Mouse (Mus musculus): ENCODE data around the gene Slc25a23. TPM values are rescaled to one million over a fixed set of nuclear protein-coding genes. Genes with fewer than 3 reads are reported as not detected.

Gene Slc25a23
- 8.5 and 9.0 TPM in 2 replicates for polyA plus RNA-seq (2015; fragmentation: Nextera tagmentation; extraction: Ambion mirVana)

GRCm38 (mm10) chr17:57059486-57059977 lies at the start of gene Slc25a23:
Gene Slc25a23, minus strand, starts transcription at chr17:57059863.

GRCm38 (mm10) chr17:57105181-57106034 lies 45.7 kb upstream of the Slc25a23 start, which contains the start of gene Tnfsf9:
Gene Tnfsf9, plus strand, starts transcription at chr17:57105325.

GRCm38 (mm10) chr17:57087049-57087832 lies 27.6 kb upstream of the Slc25a23 start, which contains the start of gene Tubb4a:
Gene Tubb4a, minus strand, starts transcription at chr17:57087782.

DNA sequence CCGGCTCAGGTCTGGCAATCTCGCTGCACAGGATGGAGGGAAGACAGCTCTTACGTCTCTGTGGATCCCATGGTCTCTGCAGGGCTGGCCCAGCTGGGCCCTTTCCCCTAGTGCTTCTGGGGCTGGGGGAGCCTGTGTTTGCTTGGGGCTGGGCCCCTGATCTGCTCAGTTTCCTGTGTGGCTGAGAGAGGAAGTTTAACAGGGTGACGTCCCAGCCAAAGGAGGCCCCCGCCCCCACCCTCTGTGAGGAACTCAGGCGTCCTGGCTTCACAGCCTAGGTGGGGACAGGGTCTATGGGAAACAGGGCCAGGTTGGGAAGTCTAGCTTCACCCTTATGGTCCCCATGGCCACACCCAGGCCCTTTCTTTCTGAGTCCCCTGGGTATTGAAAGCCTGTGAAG lies 18.7 kb upstream of the Slc25a23 start, which contains the start of gene Dennd1c:
Dennd1c (minus strand) TSS at position 179 of the 400 bp plus-strand sequence.

GRCm38 (mm10) chr17:57058891-57059485 lies 675 bp downstream of the Slc25a23 start, which contains the start of gene Crb3:
Gene Crb3, plus strand, starts transcription at chr17:57059105.

GRCm38 (mm10) chr17:57041554-57041953 lies 18.1 kb downstream of the Slc25a23 start, which contains the start of gene Slc25a41:
Gene Slc25a41, minus strand, starts transcription at chr17:57041654.

GRCm38 (mm10) chr17:57030931-57031660 lies 28.6 kb downstream of the Slc25a23 start, which contains the start of gene Khsrp:
Gene Khsrp, minus strand, starts transcription at chr17:57031522.

GRCm38 (mm10) chr17:57011236-57012141 lies 48.2 kb downstream of the Slc25a23 start, which contains the start of the genes Gtf2f1 and Gm17949:
Gene Gtf2f1, minus strand, starts transcription at chr17:57011288.
Gene Gm17949, plus strand, starts transcription at chr17:57011469.

DNA sequence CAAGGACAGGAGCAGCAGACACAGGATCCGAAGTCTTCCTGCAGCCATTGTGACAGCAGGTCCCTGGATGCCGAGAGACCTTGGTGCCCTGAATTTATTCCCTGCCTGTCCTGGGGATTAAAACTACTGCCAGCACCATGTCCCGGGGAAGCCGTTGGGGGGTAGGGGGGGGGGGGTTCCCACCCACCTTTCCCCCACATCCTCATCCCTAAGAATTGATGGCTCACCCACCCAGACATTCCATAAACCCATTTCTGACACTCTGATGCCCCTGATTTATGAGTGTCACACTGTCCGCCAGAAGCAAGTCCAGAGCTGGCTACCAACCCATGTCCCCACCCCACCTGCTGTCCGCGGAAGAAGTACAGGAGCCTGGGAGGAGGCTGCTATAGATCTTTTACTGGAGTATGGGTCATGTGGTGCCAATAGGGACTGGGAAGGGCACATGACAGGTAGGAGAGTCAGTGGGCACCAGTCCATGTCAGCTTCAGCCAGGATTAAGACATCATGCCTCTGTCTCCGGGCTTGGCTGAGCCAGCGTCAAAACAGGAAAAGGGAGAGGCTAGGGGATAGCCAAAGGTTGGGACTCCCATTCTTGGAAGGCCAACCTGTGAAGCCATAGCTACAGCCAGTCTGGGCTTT lies 59.6 kb downstream of the Slc25a23 start, which contains the start of gene Pspn:
Pspn (minus strand) TSS at position 51 of the 642 bp plus-strand sequence.

GRCm38 (mm10) chr17:56997029-56997667 lies 62.5 kb downstream of the Slc25a23 start, which contains the start of gene Alkbh7:
Gene Alkbh7, plus strand, starts transcription at chr17:56997339.

Other genes with a start within 250 kb of the Slc25a23 start
- gene Rfx2, start 228.8 kb downstream of the Slc25a23 start, polyA plus RNA-seq (2015; fragmentation: Nextera tagmentation; extraction: Ambion mirVana), result 3.7 and 4.2 TPM in 2 replicates
- gene Acsbg2, start 185.4 kb downstream of the Slc25a23 start, polyA plus RNA-seq (2015; fragmentation: Nextera tagmentation; extraction: Ambion mirVana), result not detected in 2 replicates
- 10.6 and 11.7 TPM in 2 replicates for gene 1700061G19Rik, start 184.4 kb downstream of the Slc25a23 start, polyA plus RNA-seq (2015; fragmentation: Nextera tagmentation; extraction: Ambion mirVana)
- gene Mllt1, start 124.4 kb downstream of the Slc25a23 start, polyA plus RNA-seq (2015; fragmentation: Nextera tagmentation; extraction: Ambion mirVana), result 15.8 and 18.0 TPM in 2 replicates
- not detected in 2 replicates for gene Acer1, start 77.7 kb downstream of the Slc25a23 start, polyA plus RNA-seq (2015; fragmentation: Nextera tagmentation; extraction: Ambion mirVana)
- 84.4 and 98.9 TPM in 2 replicates for gene Clpp, start 69.6 kb downstream of the Slc25a23 start, polyA plus RNA-seq (2015; fragmentation: Nextera tagmentation; extraction: Ambion mirVana)
- 25.4 and 30.7 TPM in 2 replicates for gene Alkbh7, start 62.5 kb downstream of the Slc25a23 start, polyA plus RNA-seq (2015; fragmentation: Nextera tagmentation; extraction: Ambion mirVana)
- 0.30 and 1.0 TPM in 2 replicates for gene Pspn, start 59.8 kb downstream of the Slc25a23 start, polyA plus RNA-seq (2015; fragmentation: Nextera tagmentation; extraction: Ambion mirVana)
- 37.8 and 42.8 TPM in 2 replicates for gene Gtf2f1, start 48.6 kb downstream of the Slc25a23 start, polyA plus RNA-seq (2015; fragmentation: Nextera tagmentation; extraction: Ambion mirVana)
- gene Gm17949, start 48.4 kb downstream of the Slc25a23 start, polyA plus RNA-seq (2015; fragmentation: Nextera tagmentation; extraction: Ambion mirVana), result 0.22 and 0.35 TPM in 2 replicates
- gene Khsrp, start 28.3 kb downstream of the Slc25a23 start, polyA plus RNA-seq (2015; fragmentation: Nextera tagmentation; extraction: Ambion mirVana), result 19.1 and 23.0 TPM in 2 replicates
- gene Slc25a41, start 18.2 kb downstream of the Slc25a23 start, polyA plus RNA-seq (2015; fragmentation: Nextera tagmentation; extraction: Ambion mirVana), result not detected in 2 replicates
- 15.0 and 16.8 TPM in 2 replicates for gene Crb3, start 758 bp downstream of the Slc25a23 start, polyA plus RNA-seq (2015; fragmentation: Nextera tagmentation; extraction: Ambion mirVana)
- gene Dennd1c, start 18.7 kb upstream of the Slc25a23 start, polyA plus RNA-seq (2015; fragmentation: Nextera tagmentation; extraction: Ambion mirVana), result 1.1 and 3.1 TPM in 2 replicates
- gene Tubb4a, start 27.9 kb upstream of the Slc25a23 start, polyA plus RNA-seq (2015; fragmentation: Nextera tagmentation; extraction: Ambion mirVana), result 6.7 and 8.1 TPM in 2 replicates
- 5.6 and 6.2 TPM in 2 replicates for gene Tnfsf9, start 45.5 kb upstream of the Slc25a23 start, polyA plus RNA-seq (2015; fragmentation: Nextera tagmentation; extraction: Ambion mirVana)
- gene Cd70, start 89.9 kb upstream of the Slc25a23 start, polyA plus RNA-seq (2015; fragmentation: Nextera tagmentation; extraction: Ambion mirVana), result 0.20 TPM in 1 of 2 replicates, not detected in the other
- 0.08 and 0.65 TPM in 2 replicates for gene Tnfsf14, start 134.3 kb upstream of the Slc25a23 start, polyA plus RNA-seq (2015; fragmentation: Nextera tagmentation; extraction: Ambion mirVana)
- 24.9 and 30.2 TPM in 2 replicates for gene C3, start 168.3 kb upstream of the Slc25a23 start, polyA plus RNA-seq (2015; fragmentation: Nextera tagmentation; extraction: Ambion mirVana)
- 35.5 and 36.8 TPM in 2 replicates for gene Gpr108, start 188.6 kb upstream of the Slc25a23 start, polyA plus RNA-seq (2015; fragmentation: Nextera tagmentation; extraction: Ambion mirVana)
- 37.0 and 40.2 TPM in 2 replicates for gene Trip10, start 189.6 kb upstream of the Slc25a23 start, polyA plus RNA-seq (2015; fragmentation: Nextera tagmentation; extraction: Ambion mirVana)
- 1.7 and 5.3 TPM in 2 replicates for gene Vav1, start 219.2 kb upstream of the Slc25a23 start, polyA plus RNA-seq (2015; fragmentation: Nextera tagmentation; extraction: Ambion mirVana)